Mouse (Mus musculus): Measurements from ENCODE around the gene Arhgap30.
A peak's percentile ranks its signal among the peaks of the same experiment; 100 is the strongest.

Gene Arhgap30

DNA sequence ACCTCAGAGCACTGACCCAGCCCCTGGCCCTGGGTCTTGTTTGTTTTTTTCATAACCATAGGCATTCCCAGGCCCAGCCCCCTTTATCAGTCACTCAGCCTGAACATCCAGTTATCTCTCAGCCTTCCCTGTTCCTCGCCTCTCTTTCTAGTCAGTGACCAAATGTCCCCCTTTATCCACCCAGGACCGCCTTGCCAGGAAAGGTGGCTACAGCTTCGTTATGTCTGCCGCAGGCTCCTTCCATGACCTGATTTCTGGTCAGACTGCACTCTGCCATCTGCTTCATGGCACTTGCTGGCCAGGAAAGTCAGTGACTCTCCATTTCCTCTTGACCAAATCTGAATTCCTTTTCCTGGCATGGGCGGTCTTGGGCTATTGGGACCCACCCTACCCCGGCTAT, 10.5 kb upstream of the Arhgap30 start:
- no peak for DNase-seq (ENCODE audit: low spot score)

- DNase-seq (ENCODE audit: low spot score), result peak; percentile 83
These were observed 8.7 kb upstream of the Arhgap30 start for GRCm38 (mm10) chr1:171379935-171380599.

DNA sequence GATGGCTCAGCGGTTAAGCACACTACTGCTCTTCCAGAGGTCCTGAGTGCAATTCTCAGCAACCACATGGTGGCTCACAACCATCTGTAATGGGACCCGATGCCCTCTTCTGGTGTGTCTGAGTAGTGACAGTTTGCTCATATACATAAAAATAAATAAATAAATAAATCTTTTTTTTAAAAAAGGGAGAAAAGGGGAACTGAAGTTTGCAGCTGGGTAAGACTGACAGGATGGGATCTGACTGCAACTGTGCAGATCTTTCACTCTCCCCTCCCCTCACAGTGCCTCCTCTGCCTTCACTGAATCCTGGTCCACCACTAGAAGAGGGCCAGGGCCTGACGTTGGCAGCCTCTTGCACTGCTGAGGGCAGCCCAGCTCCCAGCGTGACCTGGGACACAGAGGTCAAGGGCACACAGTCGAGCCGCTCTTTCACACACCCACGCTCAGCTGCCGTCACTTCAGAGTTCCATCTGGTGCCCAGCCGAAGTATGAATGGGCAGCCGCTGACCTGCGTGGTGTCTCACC, 6.6 kb upstream of the Arhgap30 start:
- no peak for DNase-seq (ENCODE audit: low spot score)

GRCm38 (mm10) chr1:171384361-171384760, 4.4 kb upstream of the Arhgap30 start:
- DNase-seq (ENCODE audit: low spot score), result no peak

GRCm38 (mm10) chr1:171385171-171385570, 3.6 kb upstream of the Arhgap30 start:
- DNase-seq (ENCODE audit: low spot score), result peak; percentile 26

DNA sequence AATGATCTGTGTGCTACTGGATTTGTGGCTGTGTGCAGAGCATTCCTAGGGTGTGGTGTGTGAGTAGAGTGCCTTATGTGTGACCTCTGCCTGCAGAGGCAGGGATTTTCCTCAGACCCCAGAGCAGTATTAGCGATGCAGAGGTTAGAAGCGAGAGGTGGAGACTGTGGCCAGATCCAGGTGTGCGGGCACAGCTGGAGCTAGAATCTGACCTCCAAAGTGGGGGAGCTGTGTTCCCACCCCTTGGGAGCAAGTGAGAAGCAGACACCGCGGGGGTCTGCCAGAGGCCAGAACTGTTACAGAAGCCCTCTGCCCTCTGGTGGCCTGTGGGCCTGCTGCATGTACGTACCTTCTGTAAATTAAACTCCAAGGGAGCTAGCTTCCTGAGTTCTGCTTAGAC, 1.7 kb upstream of the Arhgap30 start:
- peak; percentile 69 for DNase-seq (ENCODE audit: low spot score)

DNA sequence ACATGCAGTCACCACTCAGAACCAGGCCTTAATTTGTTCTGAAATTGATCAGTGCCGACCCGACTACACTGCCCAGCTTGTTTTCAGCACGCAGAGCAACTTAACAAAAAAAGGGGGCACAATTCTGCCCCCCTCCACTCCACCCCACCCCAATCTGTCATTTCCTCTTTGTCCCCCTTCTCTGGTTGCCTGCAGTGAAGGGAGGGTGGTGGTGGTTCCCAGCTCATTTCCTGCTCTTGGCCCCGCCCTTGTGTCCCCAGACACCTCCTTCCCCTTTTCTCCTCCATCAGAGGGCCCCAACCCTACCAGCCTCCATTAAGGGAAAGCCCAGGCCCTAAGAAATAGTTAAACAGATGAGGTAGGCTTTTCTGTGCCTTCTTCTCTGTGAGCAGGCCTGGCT, 1.3 kb downstream of the Arhgap30 start:
- DNase-seq (ENCODE audit: low spot score), result no peak

- no peak for DNase-seq (ENCODE audit: low spot score)
These were observed 13.1 kb downstream of the Arhgap30 start for GRCm38 (mm10) chr1:171401821-171402220.

DNA sequence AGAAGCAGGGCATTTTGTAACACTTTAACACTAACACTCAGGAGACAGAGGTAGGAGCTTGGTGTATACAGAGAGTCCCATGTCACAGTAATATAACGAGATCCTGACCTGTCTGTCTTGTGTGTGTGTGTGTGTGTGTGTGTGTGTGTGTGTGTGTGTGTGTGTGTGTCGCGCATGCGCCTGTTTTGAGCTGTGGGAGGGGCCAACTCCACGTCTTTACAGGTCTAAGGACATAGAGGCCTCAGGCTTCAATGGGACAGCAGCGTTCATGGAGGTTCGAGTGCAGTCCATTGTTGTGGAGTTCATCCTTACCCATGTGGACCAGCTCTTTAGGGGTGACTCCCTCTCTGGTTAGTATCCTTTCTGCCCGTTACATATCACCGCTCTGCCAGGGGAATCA, 14.2 kb downstream of the Arhgap30 start:
- no peak for DNase-seq (ENCODE audit: low spot score)

DNA sequence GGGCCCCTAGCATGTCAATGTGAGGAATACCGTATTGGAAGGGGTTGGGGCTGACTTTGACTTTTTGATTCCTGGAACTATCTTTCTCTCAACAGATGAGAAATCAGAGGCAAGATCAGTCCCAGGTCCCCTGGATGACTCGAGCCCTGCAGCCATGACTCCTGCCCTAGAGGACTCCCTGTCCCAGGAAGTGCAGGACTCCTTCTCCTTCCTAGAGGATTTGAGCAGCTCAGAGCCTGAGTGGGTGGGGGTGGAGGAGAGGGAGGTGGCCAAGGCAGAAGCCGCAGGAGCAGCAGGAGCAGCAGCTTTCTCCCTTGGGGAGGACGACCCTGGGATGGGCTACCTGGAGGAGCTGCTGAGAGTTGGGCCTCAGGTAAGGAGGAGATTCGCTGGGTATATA, 18.5 kb downstream of the Arhgap30 start:
- DNase-seq (ENCODE audit: low spot score), result no peak

- no peak for DNase-seq (ENCODE audit: low spot score)
These were observed 21.5 kb downstream of the Arhgap30 start for GRCm38 (mm10) chr1:171410231-171410630.

GRCm38 (mm10) chr1:171410947-171411484, 22.3 kb downstream of the Arhgap30 start, which contains the start of gene Usf1:
Gene Usf1, plus strand, starts transcription at chr1:171411313.
- DNase-seq (ENCODE audit: low spot score), result peak; percentile 97

- DNase-seq (ENCODE audit: low spot score), result no peak
These were observed 22.8 kb downstream of the Arhgap30 start for GRCm38 (mm10) chr1:171411492-171411941.

DNA sequence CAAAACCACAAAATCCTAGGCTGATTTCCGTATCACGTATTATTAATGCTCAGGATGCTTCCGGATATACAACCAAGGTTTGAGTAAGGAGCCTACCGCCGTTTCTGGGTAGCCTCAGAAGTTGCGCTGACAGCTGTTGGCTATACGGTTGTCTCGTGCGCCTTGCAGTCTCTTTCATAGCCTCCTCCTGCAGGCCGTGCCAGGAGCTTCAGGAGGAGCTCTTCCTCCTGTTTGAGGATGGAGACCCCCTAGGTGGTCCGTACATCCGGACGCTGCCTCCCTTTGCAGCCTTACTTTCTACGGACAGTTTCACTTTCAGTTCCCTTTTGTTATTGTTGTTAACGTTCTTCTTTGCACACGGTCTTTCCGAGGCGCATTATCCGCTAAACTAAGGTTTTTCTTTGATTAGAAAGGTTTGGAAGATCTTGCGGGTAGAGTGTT, 23.3 kb downstream of the Arhgap30 start:
- DNase-seq (ENCODE audit: low spot score), result peak; percentile 62

GRCm38 (mm10) chr1:171412446-171412845, 23.7 kb downstream of the Arhgap30 start:
- peak; percentile 59 for DNase-seq (ENCODE audit: low spot score)

DNA sequence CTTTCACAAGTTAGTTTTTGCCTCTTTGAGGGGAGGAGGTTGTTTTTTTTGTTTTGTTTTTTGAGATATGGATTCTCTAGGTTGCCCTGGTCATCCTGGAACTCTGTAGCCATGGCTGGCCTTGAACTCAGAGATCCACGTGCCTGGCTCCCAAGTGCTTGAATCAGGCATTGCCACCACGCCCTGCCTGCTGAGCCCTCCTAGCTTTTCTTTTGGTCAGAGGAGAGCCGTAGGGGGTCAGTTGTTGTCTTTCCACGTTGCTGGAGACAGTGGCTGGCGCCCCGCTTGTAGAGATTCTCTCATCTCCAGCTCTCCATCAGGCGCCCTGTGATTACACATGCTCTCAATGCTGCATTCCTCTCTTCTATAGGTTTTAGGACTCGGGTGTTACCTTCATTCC, 24.9 kb downstream of the Arhgap30 start:
- DNase-seq (ENCODE audit: low spot score), result no peak

- no peak for DNase-seq (ENCODE audit: low spot score)
These were observed 29.9 kb downstream of the Arhgap30 start, which contains the start of gene Tstd1 for GRCm38 (mm10) chr1:171418660-171419059. Gene Tstd1, plus strand, starts transcription at chr1:171418872.

DNA sequence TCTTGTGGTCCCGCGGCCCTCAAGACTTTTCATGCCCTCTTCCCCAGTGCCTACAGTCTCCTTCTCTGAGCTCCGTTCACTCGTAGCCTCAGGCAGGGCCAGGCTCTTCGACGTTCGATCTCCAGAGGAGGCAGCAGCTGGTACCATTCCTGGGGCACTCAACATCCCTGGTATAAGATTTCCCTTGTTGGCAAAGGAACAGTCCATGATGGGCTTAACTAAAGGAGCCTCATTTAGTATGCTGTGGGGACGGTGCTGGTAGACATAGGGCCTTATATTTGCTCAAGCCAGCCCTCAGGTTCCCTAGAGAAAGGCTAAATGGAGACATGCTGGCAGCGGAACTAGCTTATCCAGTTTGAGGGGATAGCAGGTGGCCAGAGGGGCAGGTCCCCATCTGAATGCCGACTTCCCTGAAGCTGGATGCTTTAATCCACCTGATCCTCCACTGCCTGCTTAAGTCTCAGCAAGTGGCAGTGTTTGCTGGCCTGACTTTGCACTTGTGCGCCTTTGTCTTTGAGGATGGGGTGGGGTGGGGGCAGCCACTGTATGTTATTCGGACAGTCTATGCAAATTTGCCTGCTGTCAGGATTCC, 30.6 kb downstream of the Arhgap30 start:
- no peak for DNase-seq (ENCODE audit: low spot score)

GRCm38 (mm10) chr1:171419905-171420304, 31.2 kb downstream of the Arhgap30 start:
- DNase-seq (ENCODE audit: low spot score), result no peak

GRCm38 (mm10) chr1:171422504-171423095, 33.8 kb downstream of the Arhgap30 start:
- DNase-seq (ENCODE audit: low spot score), result no peak

GRCm38 (mm10) chr1:171424638-171425037, 35.9 kb downstream of the Arhgap30 start:
- no peak for DNase-seq (ENCODE audit: low spot score)

- no peak for DNase-seq (ENCODE audit: low spot score)
These were observed 36.4 kb downstream of the Arhgap30 start for GRCm38 (mm10) chr1:171425126-171425525.

GRCm38 (mm10) chr1:171432158-171432557, 43.4 kb downstream of the Arhgap30 start:
- DNase-seq (ENCODE audit: low spot score), result no peak
